Comparison of ENCODE assay signal across 8 mouse cellular contexts in genomic region chr7:45277136-45277760, GRCm38 (mm10). TPM values are rescaled to one million over a fixed set of nuclear protein-coding genes. Genes with fewer than 3 reads are reported as not detected.
DNase-seq lines count a peak whose midpoint lies in the region; ATAC-seq and TF ChIP-seq lines count a peak whose summit lies in the region.

TSS of gene Slc6a21 (plus strand) at chr7:45277513.

- H3K27me3 ChIP-seq in heart, embryonic 13.5 days (replicated peaks): peaks cover 48% of the 10 kb centered on the region
- no peaks in the 10 kb centered on the region for H3K27me3 ChIP-seq in kidney, postnatal 0 days (ENCODE audit: insufficient read depth, low read length)
- H3K27me3 ChIP-seq in liver, embryonic 14.5 days (ENCODE audit: control insufficient read depth, insufficient read depth, low read length): no peaks in the 10 kb centered on the region
- H3K27me3 ChIP-seq in stomach, embryonic 16.5 days (ENCODE audit: control insufficient read depth, insufficient read depth, low read length): no peaks in the 10 kb centered on the region

- peak; percentile 84 for TF ChIP-seq CTCF in bone marrow, adult 2 months (IDR thresholded peaks at IDR 0.05; ENCODE audit: control insufficient read depth, insufficient read depth, low read length)
- TF ChIP-seq CTCF in kidney, postnatal 0 days (IDR thresholded peaks at IDR 0.05; ENCODE audit: low read depth): peak; percentile 80
- TF ChIP-seq CTCF in liver, embryonic 14.5 days (IDR thresholded peaks at IDR 0.05; ENCODE audit: low read depth): peak; percentile 86

- H3K4me3 ChIP-seq in bone marrow, adult 2 months (replicated peaks; ENCODE audit: control insufficient read depth, low read depth, low read length): peak within 1 kb of the TSS; percentile 52
- peak within 1 kb of the TSS; percentile 52 for H3K4me3 ChIP-seq in heart, embryonic 13.5 days
- peak within 1 kb of the TSS; percentile 30 for H3K4me3 ChIP-seq in kidney, postnatal 0 days (replicated peaks; ENCODE audit: low read depth, low read length)
- H3K4me3 ChIP-seq in liver, embryonic 14.5 days (ENCODE audit: insufficient read depth in 1 of 2, low read depth in 2 of 2, low read length in 2 of 2): peak within 1 kb of the TSS; percentile 36 to 47; a peak in 3 of 4 replicates
- H3K4me3 ChIP-seq in stomach, embryonic 16.5 days (replicated peaks; ENCODE audit: low read length): peak within 1 kb of the TSS; percentile 50

- TF ChIP-seq POLR2A in bone marrow, adult 2 months (IDR thresholded peaks at IDR 0.05; ENCODE audit: borderline replicate concordance, control insufficient read depth, low read depth, low read length): no peak

- H3K36me3 ChIP-seq in heart, embryonic 13.5 days: no peaks in the 10 kb centered on the region
- no peaks in the 10 kb centered on the region for H3K36me3 ChIP-seq in kidney, postnatal 0 days (ENCODE audit: insufficient read depth, low read length)
- no peaks in the 10 kb centered on the region for H3K36me3 ChIP-seq in liver, embryonic 14.5 days (replicated peaks; ENCODE audit: control insufficient read depth, insufficient read depth, low read depth)
- no peaks in the 10 kb centered on the region for H3K36me3 ChIP-seq in stomach, embryonic 16.5 days (ENCODE audit: control insufficient read depth, insufficient read depth, low read length)

- WGBS in bone marrow, adult 2 months: 6% methylated on average over 44 of the region's 44 CpGs
- 6% methylated on average over 44 of the region's 44 CpGs for WGBS in heart, embryonic 13.5 days
- WGBS in kidney, postnatal 0 days: 7% methylated on average over 44 of the region's 44 CpGs
- WGBS in liver, embryonic 14.5 days (ENCODE audit: insufficient replicate concordance): 5% methylated on average over 43 of the region's 44 CpGs
- 6% methylated on average over 44 of the region's 44 CpGs for WGBS in stomach, embryonic 16.5 days

- H3K9ac ChIP-seq in heart, embryonic 13.5 days: peak within 1 kb of the TSS; percentile 74
- no peak within 1 kb of the TSS for H3K9ac ChIP-seq in kidney, postnatal 0 days (ENCODE audit: low read depth, low read length)
- H3K9ac ChIP-seq in liver, embryonic 14.5 days (replicated peaks): no peak within 1 kb of the TSS
- H3K9ac ChIP-seq in stomach, embryonic 16.5 days (ENCODE audit: low read length): peak within 1 kb of the TSS; percentile 64

- TF ChIP-seq EP300 in liver, embryonic 14.5 days (IDR thresholded peaks at IDR 0.05; ENCODE audit: low read depth): no peak

- ATAC-seq in erythroblast, adult 5-6 weeks (replicated peaks; ENCODE audit: low FRiP score, poor library complexity, severe bottlenecking): peak; percentile 48; the same call in 1 of the 2 replicates
- ATAC-seq in heart, embryonic 13.5 days (ENCODE audit: extremely low read depth, insufficient number of reproducible peaks, low FRiP score, low TSS enrichment): peak; percentile 15; the same call in 1 of the 2 replicates
- ATAC-seq in kidney, postnatal 0 days (replicated peaks; ENCODE audit: low FRiP score, low read depth): peak; percentile 80
- ATAC-seq in liver, embryonic 14.5 days (ENCODE audit: insufficient read depth): no peak
- ATAC-seq in stomach, embryonic 16.5 days (ENCODE audit: insufficient read depth, low FRiP score): peak; percentile 61; the same call in 1 of the 2 replicates

- peaks cover 1% of the 10 kb centered on the region; the same call in 1 of the 2 replicates for H3K4me1 ChIP-seq in bone marrow, adult 2 months (ENCODE audit: control insufficient read depth, insufficient read depth, low read length)
- H3K4me1 ChIP-seq in heart, embryonic 13.5 days: peaks cover 6% of the 10 kb centered on the region
- no peaks in the 10 kb centered on the region for H3K4me1 ChIP-seq in kidney, postnatal 0 days (replicated peaks; ENCODE audit: insufficient read depth, low read length)
- no peaks in the 10 kb centered on the region; a peak in 1 of 4 replicates for H3K4me1 ChIP-seq in liver, embryonic 14.5 days (replicated peaks; ENCODE audit: control insufficient read depth in 2 of 2, insufficient read depth in 2 of 2, low read length in 1 of 2)
- no peaks in the 10 kb centered on the region for H3K4me1 ChIP-seq in stomach, embryonic 16.5 days (ENCODE audit: control insufficient read depth, insufficient read depth, low read length)

- H3K9me3 ChIP-seq in heart, embryonic 13.5 days: no peaks in the 10 kb centered on the region
- H3K9me3 ChIP-seq in kidney, postnatal 0 days (replicated peaks; ENCODE audit: low read length): no peaks in the 10 kb centered on the region
- no peaks in the 10 kb centered on the region for H3K9me3 ChIP-seq in liver, embryonic 14.5 days (ENCODE audit: control insufficient read depth, low read length)
- H3K9me3 ChIP-seq in stomach, embryonic 16.5 days (replicated peaks; ENCODE audit: control insufficient read depth, low read length): no peaks in the 10 kb centered on the region

- peak; percentile 77 for DNase-seq in CD4-positive helper T cell, adult 2 months (ENCODE audit: low read depth, low spot score)
- DNase-seq in kidney, postnatal 0 days (ENCODE audit: low spot score): peak; percentile 55
- peak; percentile 14 to 33 (median 15) for DNase-seq in liver, embryonic 14.5 days (ENCODE audit: low read depth in 3 of 3, low spot score in 3 of 3)
- peak; percentile 81 for DNase-seq in neural tube, embryonic 10.5 days (ENCODE audit: extremely low spot score, low spot score)

- H3K4me2 ChIP-seq in heart, embryonic 13.5 days: peak within 1 kb of the TSS; percentile 77
- H3K4me2 ChIP-seq in kidney, postnatal 0 days (ENCODE audit: low read length): peak within 1 kb of the TSS; percentile 58
- peak within 1 kb of the TSS; percentile 54 for H3K4me2 ChIP-seq in liver, embryonic 14.5 days (ENCODE audit: low read depth)
- peak within 1 kb of the TSS; percentile 70 for H3K4me2 ChIP-seq in stomach, embryonic 16.5 days (ENCODE audit: low read depth, low read length)

- H3K27ac ChIP-seq in bone marrow, adult 2 months (ENCODE audit: control insufficient read depth, insufficient read depth, low read depth, low read length, poor library complexity): peak within 1 kb of the TSS; percentile 47; the same call in 1 of the 2 replicates
- no peak within 1 kb of the TSS for H3K27ac ChIP-seq in heart, embryonic 13.5 days (replicated peaks)
- H3K27ac ChIP-seq in kidney, postnatal 0 days: no peak within 1 kb of the TSS
- H3K27ac ChIP-seq in liver, embryonic 14.5 days: no peak within 1 kb of the TSS
- H3K27ac ChIP-seq in stomach, embryonic 16.5 days (ENCODE audit: low read length): no peak within 1 kb of the TSS

RNA-seq across cellular contexts. Expression of gene Slc6a21, which starts in this region (rescaled TPM):
- not detected in 2 replicates for polyA plus RNA-seq in bone marrow, adult 2 months (2011; ENCODE audit: insufficient read depth, insufficient read length, low replicate concordance, missing spikeins)
- not detected in 2 replicates for total RNA-seq in erythroblast, adult 5-6 weeks (2015; ENCODE audit: low replicate concordance)
- total RNA-seq in erythroblast, adult 5-6 weeks (2017; ENCODE audit: low replicate concordance): not detected in 2 replicates
- not detected in 2 replicates for polyA plus RNA-seq in heart, embryonic 13.5 days (2015; fragmentation: Nextera tagmentation; extraction: Ambion mirVana)
- not detected in 2 replicates for polyA plus RNA-seq in kidney, postnatal 0 days (2015; fragmentation: Nextera tagmentation; extraction: Ambion mirVana)
- not detected in 2 replicates for polyA plus RNA-seq in liver, embryonic 14.5 days (2012; rRNA removed)
- polyA plus RNA-seq in liver, embryonic 14.5 days (2014; fragmentation: Nextera tagmentation; extraction: Ambion mirVana): not detected in 2 replicates
- polyA plus RNA-seq in stomach, embryonic 16.5 days (2015; fragmentation: Nextera tagmentation; extraction: Ambion mirVana): not detected in 2 replicates

Comparison
In these comparisons a context has a peak if more than half of its experiments do, and no peak if none do; other contexts are left out.
1. Peak in ATAC-seq in erythroblast, adult 5-6 weeks; RNA of the gene not detected or under 1 TPM.
2. Peak in ATAC-seq, H3K4me3 ChIP-seq, H3K9ac ChIP-seq and H3K4me2 ChIP-seq in heart, embryonic 13.5 days; RNA of the gene not detected or under 1 TPM.
3. Peak in DNase-seq, ATAC-seq, H3K4me3 ChIP-seq and H3K4me2 ChIP-seq in kidney, postnatal 0 days; RNA of the gene not detected or under 1 TPM.
4. Peak in DNase-seq, H3K4me3 ChIP-seq and H3K4me2 ChIP-seq in liver, embryonic 14.5 days; RNA of the gene not detected or under 1 TPM.
5. Peak in ATAC-seq, H3K4me3 ChIP-seq, H3K9ac ChIP-seq and H3K4me2 ChIP-seq in stomach, embryonic 16.5 days; RNA of the gene not detected or under 1 TPM.
6. DNase-seq: peak in every context shown above with its lines; median percentile 81 in neural tube, embryonic 10.5 days; 77 in CD4-positive helper T cell, adult 2 months; 55 in kidney, postnatal 0 days; 15 in liver, embryonic 14.5 days.